Mouse (Mus musculus) cerebellum, adult (tissue): ENCODE results near the gene Foxn2.
"Not testable (repeated sequence)": the region's sequence is repeated elsewhere in the genome, so short reads cannot be mapped to it uniquely, and the experiment has no call there.

ENCODE experiments used
- ATAC-seq: cut with Nextera tagmentation; 2 replicates; pipeline ENCODE4 v1.9.2; 2017; ENCODE audit warnings: mild to moderate bottlenecking, moderate library complexity, mixed read lengths; ENCODE audit not compliant: insufficient number of reproducible peaks, low FRiP score, low TSS enrichment

Gene Foxn2

GRCm38 (mm10) chr17:88441001-88441431, 505 bp downstream of the Foxn2 start:
- ATAC-seq: peak; percentile 24; the same call in 1 of the 2 replicates

GRCm38 (mm10) chr17:88441432-88442174, 1.1 kb downstream of the Foxn2 start:
- peak; percentile 50; the same call in 1 of the 2 replicates for ATAC-seq

DNA sequence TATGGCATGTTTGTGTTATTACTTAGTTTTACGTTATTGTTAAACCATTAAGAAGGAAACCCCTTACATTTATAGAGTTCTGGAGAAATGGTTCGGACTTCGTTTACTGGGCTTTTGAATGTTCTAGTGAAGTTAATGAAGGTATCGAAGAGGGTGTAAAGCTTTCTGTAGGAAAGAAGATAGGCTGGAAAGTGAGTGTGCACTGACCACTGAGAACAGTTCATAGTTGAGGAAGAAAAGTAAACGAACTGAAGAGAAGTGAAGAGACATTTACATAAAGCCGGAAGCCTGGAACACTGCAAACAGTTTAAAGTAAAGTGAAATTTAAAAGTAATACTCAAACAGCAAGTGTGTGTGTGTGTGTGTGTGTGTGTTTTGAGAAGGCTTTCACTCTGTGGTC, 2.1 kb downstream of the Foxn2 start:
- no peak for ATAC-seq

GRCm38 (mm10) chr17:88443186-88443585, 2.7 kb downstream of the Foxn2 start:
- no peak for ATAC-seq

DNA sequence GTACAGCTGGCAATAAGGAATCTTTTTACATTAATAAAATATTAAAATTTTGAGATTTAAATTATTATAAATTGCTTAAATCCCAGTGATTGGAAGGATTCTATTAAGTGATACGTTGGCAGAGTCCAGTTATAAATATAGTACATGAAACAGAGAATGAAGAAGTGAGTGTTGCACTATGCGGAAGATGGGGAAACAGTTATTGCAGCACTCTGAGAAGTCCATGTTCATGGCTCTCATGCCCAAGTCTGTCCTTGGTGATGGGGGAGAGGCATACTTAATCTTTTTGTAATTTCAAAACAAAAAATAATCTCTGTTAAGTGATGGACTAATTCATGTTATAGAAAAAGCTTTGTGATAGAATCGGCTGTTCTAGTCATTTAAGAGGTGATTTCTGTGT, 17.6 kb downstream of the Foxn2 start:
- no peak for ATAC-seq

DNA sequence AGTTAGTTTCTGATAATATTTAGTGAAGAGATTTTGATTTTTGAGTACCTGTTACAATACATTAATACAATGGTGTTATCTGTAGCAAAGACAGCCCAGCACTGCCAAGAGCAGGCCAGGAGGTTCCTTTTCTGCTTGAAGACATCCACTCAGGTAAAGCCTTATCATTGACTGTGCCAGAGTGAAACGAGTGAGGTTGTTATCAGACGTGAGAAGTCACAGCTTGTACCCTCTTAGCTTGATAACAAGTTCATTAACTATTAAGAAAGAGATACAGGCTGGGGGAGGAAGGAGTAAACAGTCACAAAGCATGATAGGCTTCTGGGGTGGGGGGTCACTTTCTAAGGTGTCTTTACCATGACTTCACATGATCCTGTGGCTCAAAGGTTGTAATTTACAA, 19.0 kb downstream of the Foxn2 start:
- no peak for ATAC-seq

- no peak for ATAC-seq
These were observed 19.7 kb downstream of the Foxn2 start for GRCm38 (mm10) chr17:88459916-88460901.

- no peak for ATAC-seq
These were observed 22.1 kb downstream of the Foxn2 start for GRCm38 (mm10) chr17:88462658-88463057.

DNA sequence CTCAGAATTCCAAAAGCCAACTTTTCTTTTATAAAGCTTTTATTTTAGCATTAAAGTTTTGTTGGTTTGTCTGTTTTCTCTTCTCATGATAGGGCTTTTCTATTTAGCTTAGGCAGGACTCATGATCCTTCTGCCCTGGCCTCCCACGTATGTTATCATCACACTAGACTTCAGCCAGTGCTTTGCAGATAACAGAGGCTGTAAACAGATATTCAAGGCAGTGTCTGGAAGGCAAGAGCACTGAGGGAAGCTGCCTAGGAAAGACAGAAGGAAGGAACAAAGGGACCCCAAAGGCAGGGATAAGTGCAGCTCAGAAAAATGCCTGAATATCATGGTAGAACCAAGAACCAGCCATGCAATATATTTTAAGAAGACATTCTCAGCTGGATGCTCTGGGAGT, 26.1 kb downstream of the Foxn2 start:
- ATAC-seq: no peak

DNA sequence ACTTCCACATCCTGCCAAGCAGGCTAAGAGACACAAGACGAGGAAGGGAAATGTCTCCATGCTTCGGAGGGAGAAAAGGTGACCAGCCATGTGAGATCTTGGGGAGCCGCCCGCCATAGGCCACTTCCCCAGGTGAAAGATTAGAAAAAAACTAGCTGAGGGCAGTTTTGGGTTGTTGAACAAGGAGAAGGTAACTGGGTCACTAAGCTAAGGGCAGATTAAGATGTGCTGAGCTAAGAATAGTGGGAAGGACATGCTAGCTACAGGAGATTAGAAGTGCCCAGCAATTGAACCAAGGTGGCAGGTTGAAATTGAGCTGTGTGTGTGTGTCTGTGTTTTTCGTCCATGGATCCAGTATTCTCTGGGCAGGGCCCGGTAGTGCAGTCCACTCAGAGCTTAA, 27.2 kb downstream of the Foxn2 start:
- no peak for ATAC-seq

DNA sequence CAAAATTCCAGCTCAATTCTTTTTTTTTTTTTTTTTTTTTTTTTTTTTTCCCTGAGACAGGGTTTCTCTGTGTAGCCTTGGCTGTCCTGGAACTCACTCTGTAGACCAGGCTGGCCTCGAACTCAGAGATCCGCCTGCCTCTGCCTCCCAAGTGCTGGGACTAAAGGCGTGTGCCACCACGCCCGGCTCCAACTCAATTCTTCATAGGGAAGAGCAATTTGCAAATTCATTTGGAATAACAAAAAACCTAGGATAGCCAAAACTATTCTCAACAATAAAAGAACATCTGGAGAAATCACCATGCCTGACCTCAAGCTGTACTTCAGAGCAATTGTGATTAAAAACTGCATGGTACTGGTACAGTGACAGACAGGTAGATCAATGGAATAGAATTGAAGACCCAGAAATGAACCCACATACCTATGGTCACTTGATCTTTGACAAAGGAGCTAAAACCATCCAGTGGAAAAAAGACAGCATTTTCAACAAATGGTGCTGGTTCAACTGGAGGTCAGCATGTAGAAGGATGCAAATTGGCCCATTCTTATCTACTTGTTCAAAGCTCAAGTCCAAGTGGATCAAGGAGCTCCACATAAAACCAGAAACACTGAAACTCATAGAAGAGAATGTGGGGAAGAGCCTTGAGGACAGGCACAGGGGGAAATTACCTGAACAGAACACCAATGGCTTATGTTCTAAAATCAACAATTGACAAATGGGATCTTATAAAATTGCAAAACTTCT, 28.3 kb downstream of the Foxn2 start:
- not testable (repeated sequence) for ATAC-seq

DNA sequence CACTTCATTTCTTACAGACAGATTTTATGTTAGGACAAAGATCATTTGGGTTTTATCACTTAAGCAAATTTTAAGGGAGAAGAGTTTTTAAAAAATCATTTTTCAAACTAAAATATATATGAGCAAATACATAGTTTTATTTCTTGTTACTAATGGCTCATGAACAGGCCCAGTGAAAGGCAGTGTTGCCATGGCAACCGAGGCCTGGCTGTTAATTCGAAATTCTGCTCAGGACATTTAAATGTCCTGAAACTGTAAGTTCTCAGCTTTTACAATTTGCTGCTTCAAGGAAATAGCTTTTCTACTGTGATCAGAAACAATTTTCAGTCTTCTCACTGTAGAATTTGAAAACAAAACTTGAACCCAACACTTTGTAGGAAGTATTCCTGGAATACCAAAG, 33.3 kb downstream of the Foxn2 start:
- no peak for ATAC-seq

- no peak for ATAC-seq
These were observed 36.7 kb downstream of the Foxn2 start for GRCm38 (mm10) chr17:88477165-88477564.

DNA sequence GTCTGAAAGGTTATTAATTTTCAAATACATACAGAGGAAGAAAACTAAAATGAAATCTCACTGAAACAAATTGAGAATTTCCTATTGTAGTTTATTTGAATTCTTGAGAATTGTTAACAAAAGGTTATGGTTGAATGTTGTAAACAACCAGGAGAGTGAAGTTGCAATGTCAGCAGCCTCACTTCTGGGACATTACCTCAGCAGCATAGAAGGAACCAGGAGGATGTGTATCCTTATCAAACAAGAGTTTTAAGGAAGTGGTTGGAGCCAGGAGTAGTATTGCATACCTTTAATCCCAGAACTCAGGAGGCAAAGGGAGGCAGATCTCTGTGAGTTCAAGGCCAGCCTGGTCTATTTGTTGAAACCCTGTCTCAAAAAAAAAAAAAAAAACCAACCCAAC, 37.2 kb downstream of the Foxn2 start:
- no peak for ATAC-seq

GRCm38 (mm10) chr17:88479040-88479439, 38.5 kb downstream of the Foxn2 start:
- ATAC-seq: no peak

DNA sequence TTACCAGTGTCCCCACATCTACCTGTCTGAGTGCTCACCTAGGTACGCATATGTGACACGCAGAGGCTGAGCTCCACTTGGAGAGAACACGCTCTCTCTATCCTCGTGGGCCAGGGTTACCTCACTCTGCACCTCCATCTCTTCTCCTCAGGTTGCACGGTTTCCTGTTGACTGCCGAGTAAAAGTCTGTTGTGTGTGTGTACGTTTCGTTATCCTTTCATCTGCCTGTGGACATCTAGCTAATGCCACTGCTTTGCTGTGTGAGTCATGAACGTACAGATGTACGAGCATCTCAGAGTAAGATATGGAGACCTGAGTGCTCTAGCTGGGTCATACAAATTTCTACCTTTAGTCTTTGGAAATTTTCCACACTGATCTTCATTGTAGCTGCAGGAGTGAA, 39.9 kb downstream of the Foxn2 start:
- ATAC-seq: no peak

GRCm38 (mm10) chr17:88481062-88481461, 40.6 kb downstream of the Foxn2 start:
- no peak for ATAC-seq

GRCm38 (mm10) chr17:88481587-88481986, 41.1 kb downstream of the Foxn2 start:
- no peak for ATAC-seq

GRCm38 (mm10) chr17:88484539-88484938, 44.0 kb downstream of the Foxn2 start:
- no peak for ATAC-seq

GRCm38 (mm10) chr17:88484951-88485350, 44.4 kb downstream of the Foxn2 start:
- ATAC-seq: no peak

DNA sequence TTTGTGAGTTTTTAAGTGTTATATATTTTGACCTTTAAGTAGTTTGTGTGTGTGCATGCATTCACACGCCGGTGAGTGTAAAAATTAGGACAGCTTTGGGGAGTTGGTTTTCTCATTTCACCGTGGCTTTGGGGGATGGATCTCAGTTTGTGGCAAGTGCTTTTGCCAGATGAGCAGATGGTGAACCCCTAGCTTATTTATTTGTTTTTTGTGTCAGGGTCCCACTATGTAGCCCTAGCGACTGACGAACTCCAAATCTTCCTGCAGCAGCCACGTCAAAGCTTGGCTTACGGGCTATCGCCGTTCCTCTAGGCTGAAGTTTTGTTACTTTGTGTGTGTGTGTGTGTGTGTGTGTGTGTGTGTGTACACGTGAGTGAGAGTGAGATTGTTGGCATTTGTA, 50.0 kb downstream of the Foxn2 start:
- ATAC-seq: no peak
